Mouse (Mus musculus): ENCODE measurements around the gene Prickle3.
"Not testable (repeated sequence)": the region's sequence is repeated elsewhere in the genome, so short reads cannot be mapped to it uniquely, and the experiment has no call there.

Gene Prickle3

GRCm38 (mm10) chrX:7670921-7671623 lies 14.0 kb downstream of the Prickle3 start, which contains the start of gene Plp2:
Plp2 (minus strand) TSS chrX:7671390.
- in situ Hi-C loops (cut with MboI, MseI) = no loop called here

GRCm38 (mm10) chrX:7672739-7673138 lies 15.7 kb downstream of the Prickle3 start:
- in situ Hi-C loops (cut with MboI, MseI) = no loop called here

- in situ Hi-C loops (cut with MboI, MseI) = no loop called here
Measured at GRCm38 (mm10) chrX:7673578-7674281, 16.7 kb downstream of the Prickle3 start.

GRCm38 (mm10) chrX:7674284-7675000 lies 17.4 kb downstream of the Prickle3 start:
- in situ Hi-C loops (cut with MboI, MseI) = no loop called here

GRCm38 (mm10) chrX:7675001-7675380 lies 17.9 kb downstream of the Prickle3 start:
- in situ Hi-C loops (cut with MboI, MseI) = no loop called here

GRCm38 (mm10) chrX:7678986-7679385 lies 21.9 kb downstream of the Prickle3 start:
- in situ Hi-C loops (cut with MboI, MseI) = no loop called here

- in situ Hi-C loops (cut with MboI, MseI) = no loop called here
Measured at GRCm38 (mm10) chrX:7679405-7680056, 22.5 kb downstream of the Prickle3 start.

- in situ Hi-C loops (cut with MboI, MseI) = no loop called here
Measured at GRCm38 (mm10) chrX:7680057-7680412, 23.0 kb downstream of the Prickle3 start.

- in situ Hi-C loops (cut with MboI, MseI) = no loop called here
Measured at GRCm38 (mm10) chrX:7680864-7681263, 23.8 kb downstream of the Prickle3 start, which contains the start of gene Magix. Magix (minus strand) TSS chrX:7681251.

GRCm38 (mm10) chrX:7688321-7688720 lies 31.3 kb downstream of the Prickle3 start:
- in situ Hi-C loops (cut with MboI, MseI) = no loop called here

- in situ Hi-C loops (cut with MboI, MseI) = loop anchor here in 1 of 2 experiments (5.0 kb wide), 1 partner anchor 218 kb away; no protein-coding TSS in a partner anchor
Measured at GRCm38 (mm10) chrX:7690486-7690885, 33.4 kb downstream of the Prickle3 start.

GRCm38 (mm10) chrX:7692862-7693261 lies 35.8 kb downstream of the Prickle3 start:
- in situ Hi-C loops (cut with MboI, MseI) = loop anchor here in 1 of 2 experiments (5.0 kb wide), 1 partner anchor 221 kb away; no protein-coding TSS in a partner anchor

- in situ Hi-C loops (cut with MboI, MseI) = no loop called here
Measured at GRCm38 (mm10) chrX:7696520-7696919, 39.5 kb downstream of the Prickle3 start.

GRCm38 (mm10) chrX:7696954-7697381 lies 39.9 kb downstream of the Prickle3 start, which contains the start of gene Gpkow:
Gpkow (plus strand) TSS chrX:7697131.
- in situ Hi-C loops (cut with MboI, MseI) = no loop called here

- in situ Hi-C loops (cut with MboI, MseI) = loop anchor here in 1 of 2 experiments (5.0 kb wide), 1 partner anchor 384 kb away; no protein-coding TSS in a partner anchor
Measured at GRCm38 (mm10) chrX:7713764-7714134, 56.7 kb downstream of the Prickle3 start.

GRCm38 (mm10) chrX:7714135-7714899 lies 57.3 kb downstream of the Prickle3 start, which contains the start of gene Wdr45:
Wdr45 (plus strand) TSS chrX:7714333.
- in situ Hi-C loops (cut with MboI, MseI) = loop anchor here in 1 of 2 experiments (5.0 kb wide), 1 partner anchor 383 kb away; no protein-coding TSS in a partner anchor

- in situ Hi-C loops (cut with MboI, MseI) = not testable (repeated sequence)
Measured at GRCm38 (mm10) chrX:7716058-7716457, 59.0 kb downstream of the Prickle3 start.

All from T-helper 17 cell (primary cell).